In genomic region chr3:24391311-24391710, GRCm38 (mm10) we compare ENCODE assay signal across 26 mouse cellular contexts.
A peak's percentile ranks its signal among the peaks of the same experiment; 100 is the strongest.
DNase-seq lines count a peak whose midpoint lies in the region; ATAC-seq and TF ChIP-seq lines count a peak whose summit lies in the region.
"Had no signal": no experiment of that assay in that cellular context is flagged by ENCODE, and none has a peak within 500 bp of the region (broad histone marks: within the 10 kb centered on the region; RNA-seq: fewer than 3 reads in every experiment).

No protein-coding gene starts in this region.

- no peak overlapping the region for H3K4me2 ChIP-seq in hindbrain, embryonic 14.5 days (replicated peaks)
- no peak overlapping the region for H3K4me2 ChIP-seq in hindbrain, postnatal 0 days (ENCODE audit: low read depth, low read length)
- H3K4me2 ChIP-seq in neural tube, embryonic 13.5 days = no peak overlapping the region
- H3K4me2 ChIP-seq: embryonic facial prominence, embryonic 13.5 days; embryonic facial prominence, embryonic 15.5 days; forebrain, embryonic 13.5 days had no signal

- no peaks in the 10 kb centered on the region for H3K4me1 ChIP-seq in hindbrain, embryonic 14.5 days (replicated peaks; ENCODE audit: control insufficient read depth, insufficient read depth, low read length)
- no peaks in the 10 kb centered on the region for H3K4me1 ChIP-seq in hindbrain, postnatal 0 days (ENCODE audit: insufficient read depth, low read length)
- H3K4me1 ChIP-seq in neural tube, embryonic 13.5 days (replicated peaks) = 0 out of 2 replicates have a peak, but pooled peaks cover 6% of the 10 kb centered on the region
- H3K4me1 ChIP-seq: embryonic facial prominence, embryonic 13.5 days; embryonic facial prominence, embryonic 15.5 days; forebrain, embryonic 10.5 days; forebrain, embryonic 13.5 days had no signal

- ATAC-seq in hindbrain, embryonic 14.5 days (ENCODE audit: low FRiP score) = no peak
- ATAC-seq in hindbrain, postnatal 0 days = no peak
- ATAC-seq in neural tube, embryonic 13.5 days (ENCODE audit: low read depth) = peak; percentile 61; the same call in 1 of the 2 replicates
- ATAC-seq: activated CD4-positive, CD25-positive, alpha-beta regulatory T cell, adult 4 months; forebrain, embryonic 13.5 days; forebrain, embryonic 16.5 days; Patski had no signal

- no peaks in the 10 kb centered on the region for H3K9me3 ChIP-seq in hindbrain, embryonic 14.5 days (ENCODE audit: control insufficient read depth, low read length)
- no peaks in the 10 kb centered on the region for H3K9me3 ChIP-seq in hindbrain, postnatal 0 days (ENCODE audit: low read length)
- no peaks in the 10 kb centered on the region for H3K9me3 ChIP-seq in neural tube, embryonic 13.5 days
- H3K9me3 ChIP-seq: embryonic facial prominence, embryonic 13.5 days; embryonic facial prominence, embryonic 15.5 days; forebrain, embryonic 10.5 days; forebrain, embryonic 13.5 days had no signal

- H3K36me3 ChIP-seq in hindbrain, embryonic 14.5 days (replicated peaks; ENCODE audit: control insufficient read depth, insufficient read depth) = no peaks in the 10 kb centered on the region
- no peaks in the 10 kb centered on the region for H3K36me3 ChIP-seq in hindbrain, postnatal 0 days (ENCODE audit: insufficient read depth, low read length)
- H3K36me3 ChIP-seq in neural tube, embryonic 13.5 days = no peaks in the 10 kb centered on the region
- H3K36me3 ChIP-seq: embryonic facial prominence, embryonic 13.5 days; embryonic facial prominence, embryonic 15.5 days; forebrain, embryonic 10.5 days had no signal

- H3K4me3 ChIP-seq in hindbrain, embryonic 14.5 days (replicated peaks; ENCODE audit: low read length) = no peak overlapping the region
- H3K4me3 ChIP-seq in hindbrain, postnatal 0 days (ENCODE audit: low read length) = no peak overlapping the region
- H3K4me3 ChIP-seq in neural tube, embryonic 13.5 days = no peak overlapping the region
- H3K4me3 ChIP-seq: embryonic facial prominence, embryonic 13.5 days; embryonic facial prominence, embryonic 15.5 days; erythroblast, embryonic 14.5 days; forebrain, embryonic 10.5 days; forebrain, embryonic 13.5 days had no signal

- no peak overlapping the region for H3K9ac ChIP-seq in hindbrain, embryonic 14.5 days
- no peak overlapping the region for H3K9ac ChIP-seq in hindbrain, postnatal 0 days (replicated peaks; ENCODE audit: low read length)
- no peak overlapping the region for H3K9ac ChIP-seq in neural tube, embryonic 13.5 days
- H3K9ac ChIP-seq: embryonic facial prominence, embryonic 13.5 days; embryonic facial prominence, embryonic 15.5 days; forebrain, embryonic 13.5 days had no signal

- no peaks in the 10 kb centered on the region for H3K27me3 ChIP-seq in hindbrain, embryonic 14.5 days (ENCODE audit: control insufficient read depth, insufficient read depth, low read length)
- no peaks in the 10 kb centered on the region for H3K27me3 ChIP-seq in hindbrain, postnatal 0 days (ENCODE audit: insufficient read depth, low read length)
- no peaks in the 10 kb centered on the region for H3K27me3 ChIP-seq in neural tube, embryonic 13.5 days
- H3K27me3 ChIP-seq: embryonic facial prominence, embryonic 13.5 days; embryonic facial prominence, embryonic 15.5 days; forebrain, embryonic 13.5 days; Patski had no signal

- no peak for TF ChIP-seq POLR2A in brain, embryonic 14.5 days (IDR thresholded peaks at IDR 0.05; ENCODE audit: borderline replicate concordance, extremely low read depth, insufficient read depth, insufficient read length, poor library complexity, severe bottlenecking)

- H3K27ac ChIP-seq in hindbrain, embryonic 14.5 days = 0 out of 2 replicates have a peak overlapping the region, but pooled peaks have one; percentile 26
- no peak overlapping the region for H3K27ac ChIP-seq in hindbrain, postnatal 0 days
- peak overlapping the region; percentile 38; the same call in 1 of the 2 replicates for H3K27ac ChIP-seq in neural tube, embryonic 13.5 days (replicated peaks)
- H3K27ac ChIP-seq: embryonic facial prominence, embryonic 13.5 days; embryonic facial prominence, embryonic 15.5 days; forebrain, embryonic 10.5 days; forebrain, embryonic 13.5 days had no signal

- no peak for TF ChIP-seq CTCF in hindbrain, postnatal 0 days (IDR thresholded peaks at IDR 0.05; ENCODE audit: low read depth)
- TF ChIP-seq CTCF in brain, embryonic 14.5 days (IDR thresholded peaks at IDR 0.05; ENCODE audit: borderline replicate concordance, extremely low read depth, insufficient read depth, insufficient read length) = no peak

- no peak for DNase-seq in hindbrain, embryonic 14.5 days (ENCODE audit: low spot score)
- no peak for DNase-seq in hindbrain, postnatal 0 days (ENCODE audit: low spot score)
- no peak for DNase-seq in neural tube, embryonic 10.5 days (ENCODE audit: extremely low spot score, low spot score)
- DNase-seq in Muller cell, postnatal 12 days (ENCODE audit: inconsistent ontology term) = peak; percentile 23
- DNase-seq in brain, embryonic 14.5 days (ENCODE audit: low read depth) = peak; percentile 32
- no peak for DNase-seq in layer of hippocampus, adult 18-20 months (ENCODE audit: low spot score in 2 of 2)
- no peak for DNase-seq in right cerebral cortex, adult 18-20 months
- DNase-seq: adrenal gland, adult 8-10 months; adrenal gland, postnatal 14 days; adrenal gland, postnatal 36 days; cerebellum, adult 11 months; cerebellum, adult 18-20 months; cerebellum, adult 8-10 months; cerebellum, adult 9-11 months; cerebellum, postnatal 14 days; cerebellum, postnatal 36 days; embryo, embryonic 11 days had no signal

- WGBS in hindbrain, embryonic 14.5 days = 43% methylated on average over 1 of the region's 1 CpGs
- 40% methylated on average over 1 of the region's 1 CpGs for WGBS in hindbrain, postnatal 0 days
- WGBS in neural tube, embryonic 13.5 days = 43% methylated on average over 1 of the region's 1 CpGs

Comparison
In these comparisons a context has a peak if more than half of its experiments do, and no peak if none do; other contexts are left out.
1. DNase-seq: peak in Muller cell, postnatal 12 days (single experiment) and brain, embryonic 14.5 days (single experiment); none in hindbrain, embryonic 14.5 days (single experiment), hindbrain, postnatal 0 days (single experiment), neural tube, embryonic 10.5 days (single experiment), layer of hippocampus, adult 18-20 months (0 of 2) and right cerebral cortex, adult 18-20 months (single experiment).